Mouse (Mus musculus) subcutaneous adipose tissue, adult 2 months (tissue): ENCODE data around the gene Gm17521. TPM values are rescaled to one million over a fixed set of nuclear protein-coding genes. Genes with fewer than 3 reads are reported as not detected.

Experiments
- polyA plus RNA-seq: library from polyadenylated mRNA; depleted of rRNA; stranded (reverse); fragments of >200 nt; gene quantifications from 2 replicates; pipeline ENCODE4 v1.2.3, GENCODE M21; 2012; ENCODE audit warnings: low replicate concordance; rRNA removed

Gm17521 gene
- polyA plus RNA-seq = not detected in 2 replicates

DNA sequence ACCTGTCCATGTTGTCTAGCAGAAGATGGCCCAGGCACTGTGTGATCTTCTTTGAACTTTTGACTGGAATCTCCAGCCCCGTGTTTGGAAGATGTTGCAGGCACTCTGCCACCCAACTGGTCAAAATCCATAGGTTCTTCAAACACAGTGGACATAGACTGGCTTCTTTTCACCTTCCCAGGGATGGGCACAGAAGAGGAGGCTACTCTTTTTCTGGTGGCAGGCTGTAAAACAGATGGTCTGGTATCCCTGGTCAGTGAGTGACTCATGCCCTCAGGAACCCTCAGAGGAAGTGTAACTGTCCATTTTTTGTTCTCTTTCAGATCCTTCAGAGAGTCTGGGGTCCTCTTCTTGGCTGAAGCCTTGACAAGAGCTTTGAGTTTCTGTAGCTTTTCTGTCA is at the start of gene Gm17521:
TSS of gene Gm17521 (minus strand) at position 101 of the 400 bp plus-strand sequence.

Other genes with a start within 250 kb of the Gm17521 start
- gene Cldn34c1, start 73.8 kb upstream of the Gm17521 start, polyA plus RNA-seq = 9.3 and 13.6 TPM in 2 replicates
- not detected in 2 replicates for gene Srsx, start 192.8 kb upstream of the Gm17521 start, polyA plus RNA-seq
- gene Gm17577, start 217.2 kb upstream of the Gm17521 start, polyA plus RNA-seq = not detected in 2 replicates